Mouse (Mus musculus) brown adipose tissue, adult 24 weeks (tissue): ENCODE data around the gene Fam84a. TPM values are rescaled to one million over a fixed set of nuclear protein-coding genes. Genes with fewer than 3 reads are reported as not detected.

Experiments
- H3K27ac ChIP-seq: fragments of 200-500 bp; replicated peaks from 2 replicates; pipeline ENCODE4 v1.5.1; 2012; ENCODE audit warnings: low read depth, mild to moderate bottlenecking, low read length
- H3K4me1 ChIP-seq: fragments of 200-500 bp; 2 replicates; pipeline ENCODE4 v1.6.1; 2012; ENCODE audit warnings: low read length, mixed read lengths; ENCODE audit not compliant: control insufficient read depth, insufficient read depth, insufficient read length
- H3K4me3 ChIP-seq: fragments of 200-500 bp; 2 replicates; pipeline ENCODE4 v1.5.1; 2012; ENCODE audit warnings: low read depth, mild to moderate bottlenecking, low read length, moderate library complexity; ENCODE audit not compliant: insufficient read depth
- polyA plus RNA-seq: library from polyadenylated mRNA; stranded (reverse); fragments of >200 nt; gene quantifications from 2 replicates; pipeline ENCODE4 v1.2.4, GENCODE M21; 2012; ENCODE audit not compliant: missing spikeins, insufficient read depth, insufficient read length

Fam84a gene
- not detected in 2 replicates for polyA plus RNA-seq

- no peak within 1 kb of the TSS for H3K27ac ChIP-seq
Observed at GRCm38 (mm10) chr12:14151921-14152320, at the start of gene Fam84a. TSS of gene Fam84a (minus strand) at chr12:14152054.

GRCm38 (mm10) chr12:14195479-14195878 is 43.6 kb upstream of the Fam84a start:
- Histone ChIP-seq H3K27ac (no peak overlapping the region), H3K4me1 (no peaks in the 10 kb centered on the region), H3K4me3 (no peak overlapping the region)

More at GRCm38 (mm10) chr12:14151921-14152320, at the start of gene Fam84a:
- Histone ChIP-seq H3K4me3 (peak within 1 kb of the TSS; percentile 52), H3K4me1 (peaks cover 7% of the 10 kb centered on the region; the same call in 1 of the 2 replicates)

- no peaks in the 10 kb centered on the region for H3K4me1 ChIP-seq
- no peak overlapping the region for H3K4me3 ChIP-seq
- no peak overlapping the region for H3K27ac ChIP-seq
Observed at GRCm38 (mm10) chr12:14186689-14187195, 34.9 kb upstream of the Fam84a start.

GRCm38 (mm10) chr12:14165713-14166112 is 13.9 kb upstream of the Fam84a start:
- H3K4me3 ChIP-seq = no peak overlapping the region
- H3K4me1 ChIP-seq = no peaks in the 10 kb centered on the region
- H3K27ac ChIP-seq = no peak overlapping the region

GRCm38 (mm10) chr12:14164936-14165335 is 13.1 kb upstream of the Fam84a start:
- Histone ChIP-seq H3K4me1 (no peaks in the 10 kb centered on the region), H3K27ac (no peak overlapping the region), H3K4me3 (no peak overlapping the region)

DNA sequence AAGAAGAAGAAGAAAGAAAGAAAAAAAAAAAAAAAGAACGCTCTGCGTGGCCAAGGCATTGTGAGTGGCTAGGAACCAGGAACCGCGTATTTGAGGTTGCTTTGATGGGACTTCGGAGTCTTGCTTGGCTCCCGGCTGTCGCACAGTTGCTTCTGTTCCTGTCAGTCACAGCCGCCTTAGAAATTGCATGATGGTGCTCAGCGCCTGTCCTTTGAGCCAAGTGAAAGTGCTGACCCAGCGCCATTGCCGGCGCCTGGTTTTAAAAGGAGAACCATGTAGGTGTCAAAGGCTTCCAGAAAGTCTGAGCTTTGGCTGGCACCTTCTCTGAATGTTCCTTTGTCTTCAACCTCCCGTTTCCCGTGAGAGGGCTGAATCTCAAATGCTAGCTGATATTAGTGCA is 572 bp upstream of the Fam84a start:
- no peak overlapping the region for H3K27ac ChIP-seq
- H3K4me3 ChIP-seq = peak overlapping the region; percentile 52
- H3K4me1 ChIP-seq = peaks cover 7% of the 10 kb centered on the region; the same call in 1 of the 2 replicates

DNA sequence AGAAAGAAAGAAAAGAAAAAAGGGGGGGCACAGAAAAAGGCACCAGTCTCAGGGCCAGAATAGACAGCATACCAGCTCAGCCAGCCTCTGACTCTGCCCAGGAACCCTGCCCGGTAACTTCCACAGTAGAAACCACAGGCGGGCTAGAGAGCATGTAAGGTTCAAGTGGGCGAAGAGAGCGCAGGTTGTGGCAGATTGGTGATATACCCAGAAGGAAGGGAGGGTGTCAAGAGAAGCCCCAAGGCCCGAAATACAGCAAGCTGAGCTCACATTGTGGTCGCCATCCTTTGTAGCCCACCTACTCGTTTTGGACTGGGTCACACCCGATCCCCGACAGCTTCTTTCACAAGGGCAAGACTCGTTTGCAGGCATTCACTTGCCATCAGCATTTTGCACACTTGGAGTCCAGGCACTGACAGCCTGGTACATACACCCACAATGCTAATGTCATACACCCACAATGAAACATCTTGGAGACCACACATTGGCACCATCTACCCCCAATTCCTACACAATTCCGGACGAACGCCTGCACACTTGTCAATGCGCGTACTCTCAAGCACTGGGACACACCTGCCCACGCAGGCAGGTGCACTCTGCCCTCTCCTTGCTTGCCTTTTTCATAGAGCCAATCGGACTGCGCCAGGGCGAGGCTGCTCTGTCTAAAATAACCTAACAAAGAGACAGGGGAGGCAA is 770 bp downstream of the Fam84a start:
- no peak overlapping the region for H3K27ac ChIP-seq
- peak overlapping the region; percentile 52; the same call in 1 of the 2 replicates for H3K4me3 ChIP-seq
- peaks cover 7% of the 10 kb centered on the region; the same call in 1 of the 2 replicates for H3K4me1 ChIP-seq

GRCm38 (mm10) chr12:14150568-14150909 is 1.3 kb downstream of the Fam84a start:
- H3K4me3 ChIP-seq = peak overlapping the region; percentile 48
- peaks cover 7% of the 10 kb centered on the region; the same call in 1 of the 2 replicates for H3K4me1 ChIP-seq
- no peak overlapping the region for H3K27ac ChIP-seq

- peaks cover 7% of the 10 kb centered on the region; the same call in 1 of the 2 replicates for H3K4me1 ChIP-seq
- H3K27ac ChIP-seq = no peak overlapping the region
- H3K4me3 ChIP-seq = peak overlapping the region; percentile 48
Observed at GRCm38 (mm10) chr12:14149843-14150567, 1.8 kb downstream of the Fam84a start.

- Histone ChIP-seq H3K27ac (no peak overlapping the region), H3K4me1 (peaks cover 7% of the 10 kb centered on the region; the same call in 1 of the 2 replicates), H3K4me3 (no peak overlapping the region; the same call in 1 of the 2 replicates)
Observed at GRCm38 (mm10) chr12:14149022-14149842, 2.6 kb downstream of the Fam84a start.

- Histone ChIP-seq H3K4me1 (no peaks in the 10 kb centered on the region), H3K27ac (no peak overlapping the region)
Observed at GRCm38 (mm10) chr12:14137046-14137445, 14.8 kb downstream of the Fam84a start.

GRCm38 (mm10) chr12:14114730-14115129 is 37.1 kb downstream of the Fam84a start:
- Histone ChIP-seq H3K4me1 (no peaks in the 10 kb centered on the region), H3K27ac (no peak overlapping the region), H3K4me3 (no peak overlapping the region)

More at GRCm38 (mm10) chr12:14137046-14137445, 14.8 kb downstream of the Fam84a start:
- no peak overlapping the region for H3K4me3 ChIP-seq

DNA sequence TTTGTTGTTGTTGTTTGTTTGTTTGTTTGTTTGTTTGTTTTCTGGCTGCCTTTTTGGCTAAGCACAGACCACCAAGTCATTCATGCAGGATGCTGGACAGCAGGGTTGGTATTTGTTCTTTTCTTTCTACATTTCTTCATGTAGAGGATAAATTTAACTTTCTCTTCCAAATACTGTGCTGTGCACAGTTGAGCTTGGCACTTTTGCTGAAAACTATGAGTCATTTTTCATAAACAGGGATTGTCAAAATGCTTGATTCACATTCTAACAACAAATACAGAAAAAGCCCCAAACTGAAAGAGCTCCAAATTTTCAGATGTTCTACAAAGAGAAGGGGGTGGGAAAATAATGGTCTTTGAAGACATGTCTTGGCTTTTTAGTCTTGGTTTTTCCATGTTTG is 54.9 kb downstream of the Fam84a start:
- Histone ChIP-seq H3K27ac (no peak overlapping the region), H3K4me1 (no peaks in the 10 kb centered on the region), H3K4me3 (no peak overlapping the region)
